Mouse (Mus musculus) embryonic fibroblast, embryonic 13.5 days (primary cell): ENCODE results near the gene Gm20388.

ENCODE experiments used
- CTCF ChIP-seq: IDR thresholded peaks from 2 replicates; pipeline ENCODE4 v1.5.1; 2011; ENCODE audit warnings: mild to moderate bottlenecking, control low read depth, low read length, moderate library complexity, borderline replicate concordance; ENCODE audit not compliant: insufficient read depth
- POLR2A ChIP-seq: IDR thresholded peaks from 2 replicates; pipeline ENCODE4 v1.6.1; 2011; ENCODE audit warnings: low read depth, mild to moderate bottlenecking, control low read depth, low read length, moderate library complexity

GRCm38 (mm10) chr8:123253451-123254098, 3342.9 kb downstream of the Gm20388 start:
- no peak; the same call in none of the 2 replicates for TF ChIP-seq POLR2A
- no peak for TF ChIP-seq CTCF
